Mouse (Mus musculus) cerebellum, adult 9-11 months (tissue): Measurements from ENCODE around the gene Eci3.
"Not testable (repeated sequence)": the region's sequence is repeated elsewhere in the genome, so short reads cannot be mapped to it uniquely, and the experiment has no call there.

Experiments used
- DNase-seq: peaks from one replicate; pipeline ENCODE4 v3.0.0; 2022

Eci3 gene

DNA sequence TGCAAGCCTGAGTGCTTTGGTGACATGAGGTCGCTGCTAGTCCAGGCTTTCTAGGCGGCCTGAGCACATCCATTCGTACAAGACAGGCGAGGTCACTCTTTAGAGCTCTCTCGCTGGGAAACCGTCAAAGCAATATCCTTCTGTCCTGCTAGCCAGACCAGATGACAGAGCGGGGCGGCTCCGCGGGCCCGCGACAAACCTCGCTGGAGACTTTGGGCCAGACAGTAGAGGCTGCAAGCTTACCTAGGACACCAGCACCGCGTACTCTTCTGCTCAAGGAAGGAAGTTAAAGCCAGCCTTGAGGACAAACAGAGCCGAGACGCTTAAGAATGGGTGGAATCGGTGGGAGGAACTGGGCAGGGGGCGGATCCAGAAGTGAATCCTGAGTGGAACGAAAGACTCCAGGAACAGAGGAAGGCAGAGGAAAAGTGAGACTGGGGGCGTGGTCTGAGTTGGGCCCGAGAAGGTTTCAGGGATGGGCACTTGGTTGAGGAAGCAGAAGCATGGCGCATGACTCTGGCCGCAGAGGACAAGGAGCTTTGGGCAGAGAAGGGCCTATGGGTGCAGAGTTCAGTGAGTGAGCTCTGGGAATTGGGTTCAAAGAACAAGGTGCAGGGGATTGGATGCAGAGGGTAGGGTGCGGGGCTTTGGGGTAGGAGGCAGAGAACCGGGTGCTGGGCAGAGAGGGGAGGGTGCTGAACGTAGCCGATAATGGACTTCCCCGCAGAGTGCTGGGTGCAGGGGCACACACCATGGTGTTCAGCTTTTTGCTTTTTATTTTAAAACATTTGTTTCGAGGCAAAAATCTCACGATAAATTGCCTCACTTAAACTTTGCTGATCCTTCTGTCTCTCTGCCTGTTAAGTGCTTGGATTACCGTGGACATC lies at the start of gene Eci3:
Gene Eci3, minus strand, starts transcription at position 300 of the 887 bp plus-strand sequence.
- DNase-seq: no peak

DNA sequence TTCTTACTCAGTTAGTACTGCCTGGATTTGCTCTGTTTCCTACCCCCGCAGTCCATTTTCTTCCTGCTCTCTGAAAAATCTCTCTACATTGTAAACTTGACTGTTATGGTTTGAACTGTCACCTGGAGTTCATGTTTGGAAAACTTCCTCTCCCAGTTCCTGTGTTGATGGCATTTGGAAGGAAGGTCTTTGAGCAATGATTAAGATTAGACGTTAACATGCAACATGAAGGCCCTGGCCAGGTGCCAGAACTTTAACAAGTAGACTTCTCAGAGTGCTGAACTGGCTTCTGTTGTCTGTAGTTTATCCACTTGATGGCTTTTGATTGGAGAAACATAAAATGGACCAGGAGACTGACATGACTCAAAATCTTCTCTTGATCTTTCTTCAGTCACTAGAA lies 32.3 kb upstream of the Eci3 start:
- DNase-seq: no peak

DNA sequence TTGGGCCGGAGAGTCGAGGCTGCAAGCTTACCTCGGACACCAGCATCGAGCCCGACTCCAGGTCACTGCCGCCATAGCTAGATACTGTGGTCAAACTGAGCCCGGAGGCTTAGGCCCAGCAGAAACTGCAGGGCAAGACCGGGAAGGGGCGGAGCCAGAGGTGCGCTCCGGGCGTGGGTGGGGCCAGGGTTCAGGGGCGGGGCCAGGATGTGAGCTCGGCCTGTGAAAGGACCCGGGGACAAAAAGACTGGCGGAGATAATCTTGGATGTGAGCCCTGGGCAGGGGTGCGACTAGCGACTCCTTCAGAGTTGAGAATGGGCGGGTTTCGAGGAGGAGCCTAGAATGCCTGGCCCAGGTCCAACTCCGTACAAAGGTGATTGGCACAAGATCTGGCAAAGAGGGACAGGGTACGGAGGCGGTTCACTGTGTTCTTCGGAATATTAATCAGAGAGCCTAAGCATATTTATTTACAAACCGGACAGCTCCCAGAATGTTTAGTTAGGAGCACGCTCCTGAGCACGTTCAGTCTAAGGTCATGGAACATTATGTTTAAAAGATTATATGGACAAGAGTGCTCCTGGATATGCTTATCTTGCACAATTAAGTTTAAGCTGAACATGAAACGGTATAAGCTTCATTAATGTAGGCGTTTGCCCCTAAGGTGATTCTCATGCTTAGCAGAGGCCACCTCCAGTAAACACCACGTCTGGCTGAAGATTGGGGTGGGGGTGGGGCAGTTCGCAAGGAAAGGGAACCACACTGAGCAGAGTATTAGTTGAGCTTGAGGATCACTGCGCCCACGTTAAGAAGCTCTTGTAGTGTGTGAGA lies 30.6 kb upstream of the Eci3 start:
- peak; percentile 95 for DNase-seq

DNA sequence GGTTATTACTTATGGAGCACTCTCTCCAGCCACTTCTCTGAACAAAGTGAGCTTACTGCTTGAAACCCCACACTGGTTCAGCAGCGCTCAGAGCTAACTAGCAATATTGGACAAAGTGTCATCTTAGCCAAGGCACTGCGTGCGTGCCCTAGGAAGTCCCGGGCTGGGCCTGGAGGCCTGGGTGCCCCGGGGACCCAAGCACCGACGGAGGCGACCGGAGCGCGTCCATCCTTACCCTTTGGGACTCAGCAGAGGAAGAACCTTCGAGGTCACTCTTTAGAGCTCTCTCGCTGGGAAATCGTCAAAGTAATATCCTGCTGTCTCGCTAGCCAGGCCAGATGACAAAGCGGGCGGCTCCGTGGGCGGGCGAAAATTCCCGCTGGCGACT lies 30.0 kb upstream of the Eci3 start:
- DNase-seq: no peak

DNA sequence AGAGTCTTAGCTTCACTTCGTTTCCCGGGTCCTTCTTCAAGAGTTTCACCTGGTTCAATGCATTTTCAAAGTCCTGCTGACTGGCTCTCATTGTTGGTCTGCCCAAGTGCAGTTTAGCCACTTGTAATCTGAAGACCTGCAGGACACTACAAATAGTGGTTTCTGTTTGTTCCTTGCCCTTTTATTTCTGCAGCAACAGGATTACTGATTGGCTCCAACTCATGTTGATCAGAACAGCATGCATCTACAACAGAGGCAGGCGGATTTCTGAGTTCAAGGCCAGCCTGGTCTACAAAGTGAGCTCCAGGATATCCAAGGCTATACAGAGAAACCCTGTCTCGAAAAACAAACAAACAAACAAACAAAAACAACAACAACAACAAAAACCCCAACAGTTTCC lies 29.5 kb upstream of the Eci3 start:
- no peak for DNase-seq

DNA sequence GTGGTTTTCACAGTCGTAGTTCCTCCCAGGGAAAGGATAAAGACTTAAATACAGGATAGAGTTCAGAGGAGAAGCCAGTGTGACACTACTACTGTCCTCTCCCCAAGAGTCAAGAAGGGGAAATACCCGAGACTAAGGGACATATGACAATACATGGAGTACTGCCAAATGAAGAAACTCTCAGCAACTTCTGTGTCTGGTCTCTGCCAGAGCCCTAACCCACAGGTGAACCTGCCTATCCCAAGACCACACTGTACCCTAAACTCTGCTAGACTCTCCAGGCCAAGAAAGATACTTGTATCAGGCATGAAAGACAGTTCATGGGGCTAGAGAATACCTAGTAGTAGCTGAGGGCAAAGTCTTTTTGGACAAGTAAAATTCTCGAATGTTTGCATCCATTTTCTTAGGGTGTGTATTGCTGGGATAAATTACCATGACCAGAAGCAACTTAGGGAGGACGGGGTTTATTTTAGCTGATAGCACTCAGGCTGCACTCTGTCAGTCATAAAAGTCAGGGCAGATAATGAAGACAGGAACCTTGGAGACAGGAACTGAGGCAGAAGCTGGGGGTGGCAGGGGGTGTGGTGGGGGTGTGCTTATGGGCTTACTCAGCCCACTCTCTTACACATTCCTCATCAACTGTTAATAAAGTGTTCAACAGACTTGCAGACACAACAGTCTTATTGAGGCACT lies 28.1 kb upstream of the Eci3 start:
- no peak for DNase-seq

GRCm38 (mm10) chr13:34983479-34983878 lies 19.9 kb upstream of the Eci3 start:
- not testable (repeated sequence) for DNase-seq

- not testable (repeated sequence) for DNase-seq
Observed at GRCm38 (mm10) chr13:34978635-34979034, 15.0 kb upstream of the Eci3 start.

- DNase-seq: no peak
Observed at GRCm38 (mm10) chr13:34977410-34977809, 13.8 kb upstream of the Eci3 start.

DNA sequence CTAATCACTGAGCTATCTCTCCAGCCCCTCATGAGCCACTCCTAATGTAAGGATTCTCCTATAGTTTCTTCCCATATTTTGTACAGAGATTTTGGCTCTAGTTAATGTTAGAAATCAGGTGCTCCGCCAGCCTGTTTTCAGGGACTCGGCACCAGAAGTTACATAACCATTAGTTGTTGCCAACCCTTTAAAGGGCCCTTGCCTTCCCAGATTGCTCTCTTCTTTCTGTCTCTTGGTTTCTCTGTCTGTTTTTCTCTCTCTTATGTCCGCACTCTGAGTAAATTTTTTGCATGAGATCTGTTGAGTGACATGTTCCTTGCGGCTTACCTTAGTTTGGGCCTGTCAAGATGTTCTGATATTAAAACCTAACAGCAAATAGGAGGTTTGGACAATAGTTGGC lies 12.5 kb upstream of the Eci3 start:
- DNase-seq: no peak

- DNase-seq: no peak
Observed at GRCm38 (mm10) chr13:34973770-34974169, 10.2 kb upstream of the Eci3 start.

- DNase-seq: no peak
Observed at GRCm38 (mm10) chr13:34973149-34973548, 9.5 kb upstream of the Eci3 start.

DNA sequence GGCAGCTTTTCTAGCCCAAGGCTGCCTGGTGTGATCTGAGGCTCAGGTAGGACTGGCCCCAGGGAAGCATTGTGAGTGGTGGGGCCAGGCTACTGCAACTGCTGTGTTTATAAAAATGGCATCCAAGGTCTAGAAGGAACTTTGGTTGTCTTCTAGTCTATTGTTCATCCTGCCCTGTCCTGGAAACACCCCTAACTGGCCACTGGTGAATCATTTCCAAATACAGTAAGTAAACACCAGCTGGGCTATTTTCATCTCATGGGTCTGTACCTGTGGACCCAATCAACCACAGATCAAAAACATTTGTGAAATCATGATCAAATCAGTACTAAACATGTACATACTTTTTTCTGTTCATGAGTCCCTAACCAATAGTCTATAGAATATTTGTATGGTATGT lies 8.8 kb upstream of the Eci3 start:
- DNase-seq: not testable (repeated sequence)

GRCm38 (mm10) chr13:34965647-34966046 lies 2.0 kb upstream of the Eci3 start:
- not testable (repeated sequence) for DNase-seq

- no peak for DNase-seq
Observed at GRCm38 (mm10) chr13:34964866-34965265, 1.3 kb upstream of the Eci3 start.

DNA sequence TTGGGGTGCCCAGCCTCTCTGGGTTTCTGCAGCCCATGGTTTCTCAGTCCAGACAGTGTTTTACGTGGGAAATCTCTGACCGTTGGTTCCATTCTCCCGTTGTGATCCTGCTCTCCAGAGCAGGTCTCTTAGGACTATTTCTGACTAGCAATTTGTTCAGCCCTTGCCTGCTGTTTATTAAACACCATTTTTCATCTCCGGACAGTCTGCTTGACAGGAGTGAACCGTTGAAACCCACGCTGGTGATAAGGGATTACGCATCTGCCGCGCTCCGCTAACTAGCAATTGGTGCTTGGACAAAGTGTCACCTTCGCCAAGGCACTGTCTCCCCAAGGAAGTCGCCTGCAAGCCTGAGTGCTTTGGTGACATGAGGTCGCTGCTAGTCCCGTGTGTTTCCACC lies 809 bp upstream of the Eci3 start:
- DNase-seq: no peak

DNA sequence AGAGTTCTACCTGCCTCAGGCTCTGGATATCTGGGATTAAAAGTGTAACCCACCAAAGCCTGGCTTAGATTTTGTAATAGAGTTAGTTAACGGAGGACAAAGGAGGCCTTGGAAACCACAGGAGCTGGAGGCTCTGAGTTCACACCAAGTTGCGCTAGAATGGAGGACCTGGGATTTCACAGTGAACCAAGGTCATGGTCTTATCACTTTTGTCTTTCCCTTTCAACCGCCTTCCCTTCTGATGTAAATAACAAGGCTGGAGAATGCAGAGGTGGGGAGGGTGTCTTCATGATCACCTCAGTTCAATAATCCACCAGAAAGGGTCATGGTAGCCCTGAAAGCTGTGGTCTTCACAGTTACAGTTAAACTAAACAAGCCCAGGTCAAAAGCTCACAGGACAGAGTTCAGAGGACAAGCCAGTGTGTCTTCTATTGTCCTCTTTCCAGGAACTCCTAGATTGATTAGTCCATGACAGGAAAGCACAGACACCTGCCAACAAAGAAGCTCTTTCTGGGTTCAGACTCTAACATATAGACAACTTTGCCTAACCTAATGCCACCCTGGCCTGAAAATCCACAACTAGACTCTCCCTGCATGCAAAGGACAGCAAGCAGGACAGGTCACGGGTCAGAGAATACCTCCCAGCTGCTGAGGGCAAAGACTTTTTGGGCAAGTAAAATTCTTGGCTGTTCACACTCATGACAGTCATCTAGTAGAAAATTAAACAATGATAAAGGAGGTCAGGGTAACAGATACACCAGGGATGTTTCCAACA lies 2.4 kb downstream of the Eci3 start:
- no peak for DNase-seq

- DNase-seq: not testable (repeated sequence)
Observed at GRCm38 (mm10) chr13:34958158-34958557, 5.5 kb downstream of the Eci3 start.

GRCm38 (mm10) chr13:34956901-34957300 lies 6.7 kb downstream of the Eci3 start:
- DNase-seq: no peak

DNA sequence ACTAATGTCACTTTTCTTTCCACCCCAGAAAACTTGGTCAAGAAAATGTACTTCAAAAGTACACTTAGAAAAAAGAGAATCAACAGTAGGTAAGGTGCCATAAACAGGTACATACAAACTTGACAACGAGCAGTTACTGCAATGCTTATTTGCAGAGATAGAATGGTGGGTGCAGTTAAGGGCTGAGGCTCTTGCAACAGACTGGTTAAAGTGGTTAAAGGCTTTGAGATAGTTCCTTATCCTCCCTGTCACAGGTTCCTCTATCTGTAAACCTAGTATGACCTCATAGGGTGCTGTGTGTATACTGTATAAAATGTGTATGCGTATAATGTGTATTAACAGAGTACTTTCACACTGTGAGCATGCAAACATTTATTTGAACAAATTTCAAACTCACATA lies 12.2 kb downstream of the Eci3 start:
- not testable (repeated sequence) for DNase-seq

DNA sequence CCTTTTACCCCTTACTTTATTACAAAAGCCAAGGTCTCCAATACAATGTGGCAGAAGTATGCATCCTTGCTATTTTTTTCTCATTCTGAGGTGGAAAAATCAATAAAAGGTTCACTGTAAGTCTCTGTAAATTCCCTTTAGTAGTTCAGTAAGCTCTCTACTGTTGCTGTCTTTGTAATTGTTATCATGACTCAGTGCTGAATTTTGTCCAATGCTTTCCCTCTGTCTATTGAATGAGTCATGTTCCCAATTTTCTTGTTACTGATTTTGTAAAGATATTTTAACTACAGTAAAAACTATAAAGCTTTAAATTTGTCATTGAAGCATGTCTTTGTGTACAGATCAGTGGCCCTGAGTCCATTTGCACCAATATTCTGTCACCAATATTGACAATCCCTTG lies 21.2 kb downstream of the Eci3 start:
- DNase-seq: no peak

DNA sequence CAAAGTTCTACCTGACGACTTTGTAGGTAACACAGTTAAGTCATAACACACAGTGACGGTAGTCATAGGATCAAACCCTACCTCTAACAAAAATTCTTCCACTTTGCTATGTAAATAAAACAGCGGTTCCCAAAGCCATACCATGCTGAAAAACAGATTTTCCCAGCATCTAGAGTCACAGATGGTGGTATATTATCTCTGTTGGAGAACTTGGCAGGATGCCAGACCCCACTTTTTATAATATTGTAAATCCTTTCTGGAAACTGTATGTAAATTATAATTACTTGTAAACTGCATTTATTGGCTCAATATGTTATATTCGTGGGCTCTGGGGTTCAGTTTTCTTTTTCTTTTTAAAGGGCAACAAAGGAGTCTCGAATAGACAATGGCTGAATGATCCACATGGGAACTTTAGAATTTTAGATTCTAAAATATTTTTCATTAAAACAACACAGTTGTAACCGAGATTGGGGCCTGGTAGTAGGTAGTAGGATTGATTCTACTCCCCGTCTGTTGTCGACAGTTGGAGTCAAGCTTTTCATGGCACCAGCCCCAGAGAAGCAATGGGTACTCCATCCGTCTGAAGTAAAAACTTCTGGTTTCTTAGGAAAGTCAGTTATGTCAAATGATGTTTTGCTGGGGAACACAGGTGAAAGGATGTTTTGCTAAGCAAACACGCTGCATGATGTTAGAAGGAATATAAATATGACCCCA lies 28.5 kb downstream of the Eci3 start:
- DNase-seq: no peak
